Mouse (Mus musculus) G1E (cell line): Measurements from ENCODE around the gene Hyal2. TPM values are rescaled to one million over a fixed set of nuclear protein-coding genes. Genes with fewer than 3 reads are reported as not detected.

ENCODE experiments used
- ATAC-seq: 2 replicates; pipeline ENCODE4 v1.8.0; 2016; ENCODE audit warnings: mild to moderate bottlenecking; ENCODE audit not compliant: insufficient number of reproducible peaks, poor library complexity, low FRiP score, severe bottlenecking; ENCODE audit errors: extremely low read depth
- DNase-seq: peaks from one replicate; pipeline ENCODE4 v3.0.0; 2012; ENCODE audit warnings: low spot score
- H3K27me3 ChIP-seq: 2 replicates; pipeline ENCODE4 v1.6.1; 2012; ENCODE audit warnings: mild to moderate bottlenecking, low read length, inconsistent platforms; ENCODE audit not compliant: insufficient read depth
- H3K36me3 ChIP-seq: replicated peaks from 2 replicates; pipeline ENCODE3; 2012; ENCODE audit warnings: mild to moderate bottlenecking, inconsistent platforms
- H3K4me1 ChIP-seq: 2 replicates; pipeline ENCODE4 v1.6.1; 2012; ENCODE audit warnings: low read depth, low read length, inconsistent platforms, mixed read lengths; ENCODE audit not compliant: insufficient read depth
- H3K4me3 ChIP-seq: 2 replicates; pipeline ENCODE4 v1.5.1; 2012; ENCODE audit warnings: low read depth, mild to moderate bottlenecking, inconsistent platforms, low read length, moderate library complexity, mixed read lengths
- H3K9me3 ChIP-seq: replicated peaks from 2 replicates; pipeline ENCODE4 v1.6.1; 2012; ENCODE audit warnings: inconsistent platforms
- CTCF ChIP-seq: IDR thresholded peaks from 2 replicates; pipeline ENCODE4 v1.5.1; 2012; ENCODE audit warnings: low read depth, low read length, inconsistent platforms, mixed read lengths
- GATA1 ChIP-seq: IDR thresholded peaks from 2 replicates; pipeline ENCODE4 v1.6.1; 2012; ENCODE audit warnings: borderline replicate concordance, low read length, inconsistent platforms, mixed read lengths
- GATA2 ChIP-seq: IDR thresholded peaks from 2 replicates; pipeline ENCODE4 v1.6.1; 2012; ENCODE audit warnings: low read depth, low read length, inconsistent platforms, borderline replicate concordance
- POLR2AphosphoS5 ChIP-seq: IDR thresholded peaks from 2 replicates; pipeline ENCODE4 v1.6.1; 2012; ENCODE audit warnings: low read depth, low read length, inconsistent platforms; ENCODE audit not compliant: insufficient replicate concordance
- TAL1 ChIP-seq: conservative IDR thresholded peaks from 2 replicates; pipeline ENCODE4 v1.6.1; 2012; ENCODE audit warnings: low read depth, low read length, inconsistent platforms, mixed read lengths
- polyA plus RNA-seq: library from polyadenylated mRNA; stranded (reverse); fragments of >175 nt; gene quantifications from 2 replicates; pipeline ENCODE4 v1.2.3, GENCODE M21; 2012
- total RNA-seq, 2 experiments: library from RNA; stranded (forward) in 1 of 2; stranded (reverse) in 1 of 2; fragments of 200-1000 nt in 1 of 2; fragments of >200 nt in 1 of 2; fragmentation: Nextera tagmentation in 1 of 2; gene quantifications; 2 replicates each; pipeline ENCODE4 v1.2.3; 2014 to 2017

Gene Hyal2
- total and polyA plus RNA-seq, 3 experiments, result 5.5 to 33.9 (median 11.7) TPM

- peaks cover 79% of the 10 kb centered on the region for H3K4me1 ChIP-seq
- no peak for TF ChIP-seq TAL1
- no peak for TF ChIP-seq CTCF
- TF ChIP-seq GATA1, result no peak
- TF ChIP-seq GATA2, result no peak
- no peak for TF ChIP-seq POLR2AphosphoS5
- ATAC-seq, result peak; percentile 85
- peak within 1 kb of the TSS; percentile 79 for H3K4me3 ChIP-seq
- no peaks in the 10 kb centered on the region for H3K9me3 ChIP-seq
- H3K27me3 ChIP-seq, result no peaks in the 10 kb centered on the region
- H3K36me3 ChIP-seq, result peaks cover 80% of the 10 kb centered on the region
- peak; percentile 94 for DNase-seq
These were observed 26.0 kb upstream of the Hyal2 start, which contains the start of the genes Cyb561d2 and Nprl2 for GRCm38 (mm10) chr9:107541474-107542351. TSS of gene Cyb561d2 (minus strand) at chr9:107542193. TSS of gene Nprl2 (plus strand) at chr9:107542226.

- DNase-seq, result no peak
- Histone ChIP-seq H3K4me3 (peak overlapping the region; percentile 79), H3K4me1 (peaks cover 79% of the 10 kb centered on the region), H3K9me3 (no peaks in the 10 kb centered on the region), H3K36me3 (peaks cover 74% of the 10 kb centered on the region), H3K27me3 (no peaks in the 10 kb centered on the region)
- TF ChIP-seq GATA2 (no peak), CTCF (no peak), GATA1 (no peak), POLR2AphosphoS5 (no peak), TAL1 (no peak)
- ATAC-seq, result no peak
These were observed 25.4 kb upstream of the Hyal2 start for GRCm38 (mm10) chr9:107542352-107542686.

- TF ChIP-seq CTCF (no peak), GATA1 (no peak), TAL1 (no peak), POLR2AphosphoS5 (no peak), GATA2 (no peak)
- H3K36me3 ChIP-seq, result peaks cover 70% of the 10 kb centered on the region
- H3K4me1 ChIP-seq, result peaks cover 79% of the 10 kb centered on the region
- H3K4me3 ChIP-seq, result peak overlapping the region; percentile 79
- H3K9me3 ChIP-seq, result no peaks in the 10 kb centered on the region
- ATAC-seq (no peak), DNase-seq (no peak)
- no peaks in the 10 kb centered on the region for H3K27me3 ChIP-seq
These were observed 25.0 kb upstream of the Hyal2 start for GRCm38 (mm10) chr9:107542721-107543120.

- Histone ChIP-seq H3K27me3 (no peaks in the 10 kb centered on the region), H3K4me1 (peaks cover 79% of the 10 kb centered on the region), H3K9me3 (no peaks in the 10 kb centered on the region), H3K4me3 (no peak overlapping the region; the same call in 1 of the 2 replicates), H3K36me3 (peaks cover 64% of the 10 kb centered on the region)
- TF ChIP-seq TAL1 (no peak), POLR2AphosphoS5 (no peak), GATA1 (no peak), GATA2 (no peak), CTCF (no peak)
- DNase-seq (no peak), ATAC-seq (no peak)
These were observed 24.4 kb upstream of the Hyal2 start for GRCm38 (mm10) chr9:107543299-107543698.

- no peaks in the 10 kb centered on the region for H3K9me3 ChIP-seq
- ATAC-seq, result no peak
- TF ChIP-seq GATA1 (no peak), POLR2AphosphoS5 (no peak), CTCF (no peak), TAL1 (no peak), GATA2 (no peak)
- no peak for DNase-seq
- no peaks in the 10 kb centered on the region for H3K27me3 ChIP-seq
- no peak overlapping the region for H3K4me3 ChIP-seq
- H3K4me1 ChIP-seq, result peaks cover 77% of the 10 kb centered on the region
- H3K36me3 ChIP-seq, result peaks cover 54% of the 10 kb centered on the region
These were observed 23.5 kb upstream of the Hyal2 start for GRCm38 (mm10) chr9:107544196-107544700.

GRCm38 (mm10) chr9:107544729-107545128 is 23.0 kb upstream of the Hyal2 start:
- H3K9me3 ChIP-seq, result no peaks in the 10 kb centered on the region
- H3K4me3 ChIP-seq, result no peak overlapping the region
- DNase-seq, result no peak
- TF ChIP-seq TAL1 (no peak), POLR2AphosphoS5 (no peak), GATA1 (no peak), GATA2 (no peak), CTCF (no peak)
- peaks cover 77% of the 10 kb centered on the region for H3K4me1 ChIP-seq
- H3K27me3 ChIP-seq, result no peaks in the 10 kb centered on the region
- H3K36me3 ChIP-seq, result peaks cover 50% of the 10 kb centered on the region
- ATAC-seq, result no peak
